Mouse (Mus musculus): ENCODE data around the gene Gstp3. TPM values are rescaled to one million over a fixed set of nuclear protein-coding genes. Genes with fewer than 3 reads are reported as not detected.

The Gstp3 gene
- total and polyA plus RNA-seq, 3 experiments: 1.1 TPM; not detected in 2

DNA sequence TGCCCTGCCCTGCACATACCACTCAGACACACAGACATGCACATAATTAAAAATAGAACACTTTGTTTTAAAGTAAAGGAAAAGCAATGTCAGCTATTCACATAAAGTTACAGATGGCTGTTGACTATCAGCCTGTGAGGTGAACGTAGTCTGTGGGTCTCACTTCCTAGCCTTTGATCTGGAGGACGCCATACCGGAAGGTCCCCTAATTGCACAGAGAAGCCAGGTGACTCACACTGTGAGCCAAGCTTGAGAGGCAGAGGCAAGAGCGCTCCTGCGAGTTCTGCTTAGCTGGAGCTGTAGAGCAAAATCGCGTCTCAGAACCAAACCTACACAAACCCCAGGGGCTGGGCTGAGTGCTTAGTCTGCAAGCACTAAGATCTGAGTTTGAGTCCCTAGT lies 34.4 kb upstream of the Gstp3 start:
- WGBS: 68% methylated on average over 7 of the region's 7 CpGs
- Histone ChIP-seq H3K27me3 (ENCODE audit: control insufficient read depth, insufficient read depth, low read length) (no peaks in the 10 kb centered on the region), H3K36me3 (ENCODE audit: control insufficient read depth, insufficient read depth, low read length) (no peaks in the 10 kb centered on the region), H3K4me3 (no peak overlapping the region), H3K27ac (no peak overlapping the region), H3K79me2 (replicated peaks; ENCODE audit: control insufficient read depth, insufficient read depth, low read length) (no peaks in the 10 kb centered on the region), H3K4me1 (ENCODE audit: control insufficient read depth, insufficient read depth, low read length) (peaks cover 5% of the 10 kb centered on the region; the same call in 1 of the 2 replicates), H3K9ac (ENCODE audit: low read depth, low read length) (no peak overlapping the region)
- no peak for TF ChIP-seq EP300 (IDR thresholded peaks at IDR 0.05; ENCODE audit: insufficient read depth, low read depth, low read length)
- TF ChIP-seq CTCF (IDR thresholded peaks at IDR 0.05): no peak
- TF ChIP-seq POLR2A (IDR thresholded peaks at IDR 0.05; ENCODE audit: insufficient read depth, low read depth, low read length): no peak
- no peak for DNase-seq
- intact Hi-C loops (cut with DNase I): no loop called here

DNA sequence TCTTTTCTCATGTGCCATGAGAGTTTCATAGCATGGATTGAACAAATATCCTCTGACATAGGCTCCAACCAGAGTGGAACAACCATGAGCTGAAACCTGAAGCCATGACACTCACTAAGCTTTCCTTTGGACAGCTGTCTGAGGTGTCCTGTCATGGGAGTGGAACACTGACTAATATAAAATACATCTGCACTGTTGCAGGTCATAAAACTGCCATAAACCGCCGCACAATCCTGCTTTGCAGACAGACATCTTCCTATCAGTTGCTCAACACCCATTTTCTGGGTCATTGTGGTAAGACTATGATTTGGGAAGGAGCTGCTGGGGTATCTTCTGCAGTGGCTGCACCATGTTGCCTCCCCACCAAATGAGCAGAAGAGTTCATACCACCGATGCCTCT lies 33.4 kb upstream of the Gstp3 start:
- Histone ChIP-seq H3K27ac (no peak overlapping the region), H3K79me2 (replicated peaks; ENCODE audit: control insufficient read depth, insufficient read depth, low read length) (no peaks in the 10 kb centered on the region), H3K4me3 (no peak overlapping the region), H3K9ac (ENCODE audit: low read depth, low read length) (no peak overlapping the region), H3K36me3 (ENCODE audit: control insufficient read depth, insufficient read depth, low read length) (no peaks in the 10 kb centered on the region), H3K27me3 (ENCODE audit: control insufficient read depth, insufficient read depth, low read length) (no peaks in the 10 kb centered on the region), H3K4me1 (ENCODE audit: control insufficient read depth, insufficient read depth, low read length) (peaks cover 2% of the 10 kb centered on the region; the same call in 1 of the 2 replicates)
- intact Hi-C loops (cut with DNase I): no loop called here
- TF ChIP-seq POLR2A (IDR thresholded peaks at IDR 0.05; ENCODE audit: insufficient read depth, low read depth, low read length) (no peak), CTCF (IDR thresholded peaks at IDR 0.05) (no peak), EP300 (IDR thresholded peaks at IDR 0.05; ENCODE audit: insufficient read depth, low read depth, low read length) (no peak)
- no peak for DNase-seq
- WGBS: 87% methylated on average over 3 of the region's 3 CpGs

DNA sequence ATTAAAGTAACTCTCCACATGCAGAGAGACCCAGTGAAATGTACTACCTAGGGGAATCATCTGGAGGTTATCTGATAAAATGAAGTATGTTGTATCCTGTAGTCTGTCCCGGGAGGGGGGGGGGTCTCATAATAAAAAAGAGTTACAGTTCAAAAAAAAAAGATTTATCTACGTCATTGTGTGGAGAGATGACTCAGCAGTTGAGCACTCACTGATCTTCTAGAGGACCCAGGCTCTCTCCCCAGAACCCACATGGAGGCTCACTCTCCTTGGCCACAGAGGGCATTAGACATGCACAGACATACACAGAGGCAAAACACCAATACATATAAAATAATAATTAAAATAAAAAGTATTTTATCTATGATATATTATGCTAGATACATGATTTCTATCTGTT lies 32.0 kb upstream of the Gstp3 start:
- Histone ChIP-seq H3K4me3 (no peak overlapping the region), H3K4me1 (ENCODE audit: control insufficient read depth, insufficient read depth, low read length) (no peaks in the 10 kb centered on the region; the same call in 1 of the 2 replicates), H3K27me3 (ENCODE audit: control insufficient read depth, insufficient read depth, low read length) (no peaks in the 10 kb centered on the region), H3K27ac (no peak overlapping the region), H3K9ac (ENCODE audit: low read depth, low read length) (no peak overlapping the region), H3K79me2 (replicated peaks; ENCODE audit: control insufficient read depth, insufficient read depth, low read length) (no peaks in the 10 kb centered on the region), H3K36me3 (ENCODE audit: control insufficient read depth, insufficient read depth, low read length) (no peaks in the 10 kb centered on the region)
- intact Hi-C loops (cut with DNase I): no loop called here
- TF ChIP-seq CTCF (IDR thresholded peaks at IDR 0.05) (no peak), EP300 (IDR thresholded peaks at IDR 0.05; ENCODE audit: insufficient read depth, low read depth, low read length) (no peak), POLR2A (IDR thresholded peaks at IDR 0.05; ENCODE audit: insufficient read depth, low read depth, low read length) (no peak)
- no peak for DNase-seq
- WGBS: 57% methylated on average over 2 of the region's 2 CpGs

DNA sequence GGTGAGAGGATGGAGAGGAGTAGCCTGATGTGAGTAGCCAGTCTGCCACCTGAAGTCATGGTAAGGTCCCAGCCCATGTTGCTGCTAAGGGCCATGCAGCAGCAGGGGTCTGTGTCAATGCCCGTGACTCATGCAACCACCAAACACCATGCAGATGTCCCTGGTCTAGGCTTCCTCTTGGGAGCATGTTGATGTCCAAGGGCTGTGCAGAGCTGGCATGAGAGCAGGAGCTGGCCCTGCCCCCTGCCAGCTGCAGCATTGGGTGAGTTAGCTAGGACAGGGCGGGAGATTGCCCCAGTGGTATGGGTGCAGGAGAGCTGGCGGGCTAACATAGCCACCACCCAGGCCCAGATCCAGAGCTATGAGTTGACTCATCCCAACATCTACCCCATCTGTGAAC lies 31.1 kb upstream of the Gstp3 start:
- no peak overlapping the region for H3K27ac ChIP-seq
- H3K4me1 ChIP-seq (ENCODE audit: control insufficient read depth, insufficient read depth, low read length): no peaks in the 10 kb centered on the region
- WGBS: 90% methylated on average over 3 of the region's 3 CpGs
- no peak overlapping the region for H3K9ac ChIP-seq (ENCODE audit: low read depth, low read length)
- TF ChIP-seq POLR2A (IDR thresholded peaks at IDR 0.05; ENCODE audit: insufficient read depth, low read depth, low read length) (no peak), EP300 (IDR thresholded peaks at IDR 0.05; ENCODE audit: insufficient read depth, low read depth, low read length) (no peak), CTCF (IDR thresholded peaks at IDR 0.05) (no peak)
- H3K79me2 ChIP-seq (replicated peaks; ENCODE audit: control insufficient read depth, insufficient read depth, low read length): no peaks in the 10 kb centered on the region
- no peaks in the 10 kb centered on the region for H3K27me3 ChIP-seq (ENCODE audit: control insufficient read depth, insufficient read depth, low read length)
- H3K36me3 ChIP-seq (ENCODE audit: control insufficient read depth, insufficient read depth, low read length): no peaks in the 10 kb centered on the region
- DNase-seq: no peak
- no peak overlapping the region for H3K4me3 ChIP-seq
- intact Hi-C loops (cut with DNase I): no loop called here

DNA sequence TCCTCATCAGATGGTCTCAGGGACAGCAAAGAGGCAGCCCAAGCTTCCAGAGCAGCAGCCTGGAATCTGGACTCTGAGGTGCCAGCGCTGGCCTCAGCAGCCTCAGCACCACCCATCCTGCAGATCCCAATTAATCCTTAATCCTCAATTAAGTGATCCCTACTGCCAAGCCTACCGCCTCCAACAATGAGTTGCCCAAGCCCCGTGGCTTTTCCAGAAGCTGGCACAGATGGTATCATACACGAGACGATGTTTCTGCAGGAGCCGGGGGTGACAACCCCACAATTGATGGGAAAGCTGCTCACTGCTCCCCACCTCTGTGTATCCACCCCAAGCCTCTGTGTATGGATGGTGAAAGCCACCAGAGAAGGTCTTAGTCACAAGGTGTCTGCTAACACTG lies 29.8 kb upstream of the Gstp3 start:
- no peaks in the 10 kb centered on the region for H3K79me2 ChIP-seq (replicated peaks; ENCODE audit: control insufficient read depth, insufficient read depth, low read length)
- 83% methylated on average over 6 of the region's 6 CpGs for WGBS
- TF ChIP-seq EP300 (IDR thresholded peaks at IDR 0.05; ENCODE audit: insufficient read depth, low read depth, low read length) (no peak), CTCF (IDR thresholded peaks at IDR 0.05) (no peak), POLR2A (IDR thresholded peaks at IDR 0.05; ENCODE audit: insufficient read depth, low read depth, low read length) (no peak)

DNA sequence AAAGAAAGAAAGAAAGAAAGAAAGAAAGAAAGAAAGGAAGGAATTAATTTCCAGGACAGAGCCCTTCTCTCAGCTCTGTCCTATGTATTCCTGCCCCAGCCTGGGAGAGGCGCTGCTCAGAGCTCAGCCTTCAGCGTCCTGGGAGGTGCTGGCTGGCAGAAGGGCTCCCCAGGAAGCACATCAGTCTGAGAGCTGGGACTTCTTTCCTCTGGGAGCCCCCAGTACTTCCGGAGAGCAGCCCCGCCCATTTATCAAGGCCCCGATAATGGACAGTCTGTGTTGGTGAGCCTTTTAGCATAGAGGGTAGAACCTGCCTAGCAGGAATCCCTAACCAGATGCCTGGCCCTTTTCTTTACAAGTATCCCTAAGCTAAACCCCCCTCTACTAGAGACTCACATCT lies 28.8 kb upstream of the Gstp3 start:
- H3K27ac ChIP-seq: no peak overlapping the region

More for the DNA sequence above, 29.8 kb upstream of the Gstp3 start:
- H3K27ac ChIP-seq: no peak overlapping the region
- no peaks in the 10 kb centered on the region for H3K4me1 ChIP-seq (ENCODE audit: control insufficient read depth, insufficient read depth, low read length)
- intact Hi-C loops (cut with DNase I): no loop called here
- no peak overlapping the region for H3K4me3 ChIP-seq
- H3K27me3 ChIP-seq (ENCODE audit: control insufficient read depth, insufficient read depth, low read length): no peaks in the 10 kb centered on the region
- no peak for DNase-seq
- no peaks in the 10 kb centered on the region for H3K36me3 ChIP-seq (ENCODE audit: control insufficient read depth, insufficient read depth, low read length)
- no peak overlapping the region for H3K9ac ChIP-seq (ENCODE audit: low read depth, low read length)

More for the DNA sequence above, 28.8 kb upstream of the Gstp3 start:
- Histone ChIP-seq H3K4me1 (ENCODE audit: control insufficient read depth, insufficient read depth, low read length) (no peaks in the 10 kb centered on the region), H3K4me3 (no peak overlapping the region), H3K36me3 (ENCODE audit: control insufficient read depth, insufficient read depth, low read length) (no peaks in the 10 kb centered on the region), H3K9ac (ENCODE audit: low read depth, low read length) (no peak overlapping the region), H3K27me3 (ENCODE audit: control insufficient read depth, insufficient read depth, low read length) (no peaks in the 10 kb centered on the region), H3K79me2 (replicated peaks; ENCODE audit: control insufficient read depth, insufficient read depth, low read length) (no peaks in the 10 kb centered on the region)
- no peak for TF ChIP-seq POLR2A (IDR thresholded peaks at IDR 0.05; ENCODE audit: insufficient read depth, low read depth, low read length)
- TF ChIP-seq EP300 (IDR thresholded peaks at IDR 0.05; ENCODE audit: insufficient read depth, low read depth, low read length): no peak
- no peak for TF ChIP-seq CTCF (IDR thresholded peaks at IDR 0.05)
- WGBS: 24% methylated on average over 5 of the region's 5 CpGs
- intact Hi-C loops (cut with DNase I): no loop called here
- no peak for DNase-seq

Measured in heart, adult 2 months (tissue).